Mouse (Mus musculus) B cell, adult 2 months (primary cell): ENCODE data around the gene Atl2.
A peak's percentile ranks its signal among the peaks of the same experiment; 100 is the strongest.

Experiments used
- DNase-seq, 2 experiments: peaks; one replicate each; pipeline ENCODE4 v3.0.0; 2022

Gene Atl2

GRCm38 (mm10) chr17:79897666-79898065, 1.7 kb upstream of the Atl2 start:
- DNase-seq: no peak

GRCm38 (mm10) chr17:79894971-79895882, 696 bp downstream of the Atl2 start:
- peak; percentile 61 to 64 for DNase-seq

- no peak for DNase-seq
Measured at GRCm38 (mm10) chr17:79894054-79894453, 1.9 kb downstream of the Atl2 start.

GRCm38 (mm10) chr17:79891944-79892343, 4.0 kb downstream of the Atl2 start:
- no peak for DNase-seq

GRCm38 (mm10) chr17:79887926-79888325, 8.0 kb downstream of the Atl2 start:
- no peak for DNase-seq

GRCm38 (mm10) chr17:79883198-79883597, 12.7 kb downstream of the Atl2 start:
- no peak for DNase-seq

- DNase-seq: no peak
Measured at GRCm38 (mm10) chr17:79865027-79865426, 30.9 kb downstream of the Atl2 start.

- no peak for DNase-seq
Measured at GRCm38 (mm10) chr17:79864503-79864902, 31.4 kb downstream of the Atl2 start.

- DNase-seq: no peak
Measured at GRCm38 (mm10) chr17:79862038-79862437, 33.9 kb downstream of the Atl2 start.

- DNase-seq: no peak
Measured at GRCm38 (mm10) chr17:79855533-79855932, 40.4 kb downstream of the Atl2 start.

GRCm38 (mm10) chr17:79848385-79848784, 47.5 kb downstream of the Atl2 start:
- no peak for DNase-seq

- DNase-seq: no peak
Measured at GRCm38 (mm10) chr17:79846182-79846581, 49.7 kb downstream of the Atl2 start.

- DNase-seq: no peak
Measured at GRCm38 (mm10) chr17:79845695-79846094, 50.2 kb downstream of the Atl2 start.

GRCm38 (mm10) chr17:79840254-79841238, 55.4 kb downstream of the Atl2 start:
- peak; percentile 34 to 45 for DNase-seq

GRCm38 (mm10) chr17:79836978-79837377, 58.9 kb downstream of the Atl2 start:
- DNase-seq: no peak

- no peak for DNase-seq
Measured at GRCm38 (mm10) chr17:79835714-79836373, 60.1 kb downstream of the Atl2 start.

- DNase-seq: no peak
Measured at GRCm38 (mm10) chr17:79832284-79832683, 63.6 kb downstream of the Atl2 start.

- DNase-seq: no peak
Measured at GRCm38 (mm10) chr17:79826482-79827034, 69.4 kb downstream of the Atl2 start.

- no peak for DNase-seq
Measured at GRCm38 (mm10) chr17:79825241-79826030, 70.5 kb downstream of the Atl2 start.

GRCm38 (mm10) chr17:79824406-79824805, 71.5 kb downstream of the Atl2 start:
- DNase-seq: no peak

GRCm38 (mm10) chr17:79818884-79819283, 77.0 kb downstream of the Atl2 start:
- DNase-seq: no peak

GRCm38 (mm10) chr17:79817995-79818394, 77.9 kb downstream of the Atl2 start:
- DNase-seq: no peak
